Mouse (Mus musculus) thymus, postnatal 14 days (tissue): ENCODE measurements around the gene Gm21936.
"Not testable (repeated sequence)": the region's sequence is repeated elsewhere in the genome, so short reads cannot be mapped to it uniquely, and the experiment has no call there.

Experiments used
- DNase-seq: peaks from one replicate; pipeline ENCODE4 v3.0.0; 2021

Gene Gm21936

GRCm38 (mm10) chr12:87795212-87795611 lies at the start of gene Gm21936:
TSS of gene Gm21936 (plus strand) at chr12:87795512.
- not testable (repeated sequence) for DNase-seq

DNA sequence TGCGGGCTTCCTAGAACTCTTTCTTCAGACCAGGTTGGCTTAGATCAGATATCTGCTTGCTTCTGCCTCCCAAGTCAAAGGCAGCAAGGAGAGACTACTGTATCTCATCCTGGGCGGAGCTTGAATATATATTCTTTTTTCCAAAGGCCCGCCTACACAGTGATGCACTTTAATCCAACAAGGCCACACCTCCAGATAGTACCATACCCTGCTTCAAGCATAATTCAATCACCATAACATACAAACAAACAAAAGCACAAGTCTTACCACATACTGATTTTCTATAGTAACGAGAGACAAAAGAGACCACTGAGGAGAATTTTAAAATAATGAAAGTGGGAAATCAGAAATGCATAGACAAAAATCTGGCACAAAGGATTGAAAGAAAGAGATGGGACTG lies 19.7 kb upstream of the Gm21936 start, which contains the start of gene Gm21319:
Gm21319 (minus strand) TSS at position 101 of the 400 bp plus-strand sequence.
- not testable (repeated sequence) for DNase-seq

GRCm38 (mm10) chr12:87797971-87798370 lies 2.7 kb downstream of the Gm21936 start:
- not testable (repeated sequence) for DNase-seq

DNA sequence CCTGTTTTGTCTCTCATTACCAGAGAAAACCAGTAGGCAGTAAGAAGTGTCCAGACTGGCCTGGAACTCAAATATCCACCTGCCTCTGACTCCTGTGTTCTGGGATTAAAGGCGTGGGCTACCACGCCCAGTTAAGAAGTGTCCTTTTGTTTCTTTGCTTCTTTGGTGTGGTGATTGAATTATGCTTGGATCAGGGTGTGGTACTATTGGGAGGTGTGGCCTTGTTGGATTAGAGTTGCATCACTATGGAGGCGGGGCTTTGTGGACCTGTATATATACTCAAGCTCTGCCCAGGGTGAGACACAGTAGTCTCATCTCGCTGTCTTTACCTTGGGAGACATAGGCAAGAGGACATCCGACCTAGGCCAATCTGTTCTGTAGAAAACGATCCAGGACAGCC lies 21.0 kb downstream of the Gm21936 start, which contains the start of gene BB287469:
BB287469 (plus strand) TSS at position 301 of the 400 bp plus-strand sequence.
- not testable (repeated sequence) for DNase-seq

DNA sequence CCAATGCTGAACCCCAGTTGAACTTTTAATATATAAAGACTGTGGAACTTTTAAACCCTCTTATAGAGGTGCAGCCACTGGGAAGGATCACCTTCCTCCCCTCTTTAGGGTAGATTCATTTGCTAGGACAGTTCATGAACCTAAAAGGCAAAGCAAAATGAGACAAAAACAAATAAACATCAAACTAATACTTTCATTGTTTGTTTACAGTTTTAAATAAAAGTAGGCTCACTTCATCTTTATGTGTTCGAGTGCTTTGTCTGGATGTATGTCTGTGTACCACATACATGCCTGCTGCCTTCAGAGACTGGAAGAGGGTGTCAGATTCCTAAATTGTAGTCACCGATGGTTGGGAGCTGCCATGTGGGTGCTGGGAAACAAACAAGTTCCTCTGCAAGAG lies 46.9 kb downstream of the Gm21936 start, which contains the start of gene Gm2001:
Gm2001 (minus strand) TSS at position 101 of the 400 bp plus-strand sequence.
- DNase-seq: not testable (repeated sequence)
